Mouse (Mus musculus): ENCODE data around the gene Gm2431.
"Not testable (repeated sequence)": the region's sequence is repeated elsewhere in the genome, so short reads cannot be mapped to it uniquely, and the experiment has no call there.

The Gm2431 gene

GRCm38 (mm10) chr7:142258254-142258653 is at the start of gene Gm2431:
Gene Gm2431, minus strand, starts transcription at chr7:142258354.
- DNase-seq = not testable (repeated sequence)

- DNase-seq = not testable (repeated sequence)
These were observed 45.8 kb upstream of the Gm2431 start for GRCm38 (mm10) chr7:142303929-142304328.

- DNase-seq = no peak
These were observed 45.1 kb upstream of the Gm2431 start, which contains the start of gene Krtap5-4 for GRCm38 (mm10) chr7:142303249-142303648. Gene Krtap5-4, plus strand, starts transcription at chr7:142303549.

- DNase-seq = not testable (repeated sequence)
These were observed 38.9 kb upstream of the Gm2431 start, which contains the start of gene Krtap5-1 for GRCm38 (mm10) chr7:142297018-142297417. Gene Krtap5-1, minus strand, starts transcription at chr7:142297118.

GRCm38 (mm10) chr7:142296108-142296507 is 38.0 kb upstream of the Gm2431 start:
- DNase-seq = peak; percentile 14

GRCm38 (mm10) chr7:142295418-142295817 is 37.3 kb upstream of the Gm2431 start:
- DNase-seq = no peak

GRCm38 (mm10) chr7:142293851-142294250 is 35.7 kb upstream of the Gm2431 start:
- peak; percentile 24 for DNase-seq

- DNase-seq = not testable (repeated sequence)
These were observed 27.9 kb upstream of the Gm2431 start for GRCm38 (mm10) chr7:142285910-142286612.

GRCm38 (mm10) chr7:142285130-142285835 is 27.1 kb upstream of the Gm2431 start:
- DNase-seq = peak; percentile 56

GRCm38 (mm10) chr7:142284615-142285080 is 26.5 kb upstream of the Gm2431 start:
- peak; percentile 93 for DNase-seq

- peak; percentile 71 for DNase-seq
These were observed 26.0 kb upstream of the Gm2431 start for GRCm38 (mm10) chr7:142284023-142284591.

- DNase-seq = peak; percentile 11
These were observed 24.7 kb upstream of the Gm2431 start for GRCm38 (mm10) chr7:142282847-142283246.

GRCm38 (mm10) chr7:142279291-142279690 is 21.1 kb upstream of the Gm2431 start:
- DNase-seq = not testable (repeated sequence)

- peak; percentile 71 for DNase-seq
These were observed 20.0 kb upstream of the Gm2431 start for GRCm38 (mm10) chr7:142278183-142278582.

GRCm38 (mm10) chr7:142274263-142274662 is 16.1 kb upstream of the Gm2431 start, which contains the start of gene Gm4559:
Gene Gm4559, minus strand, starts transcription at chr7:142274363.
- not testable (repeated sequence) for DNase-seq

- peak; percentile 29 for DNase-seq
These were observed 2.6 kb downstream of the Gm2431 start for GRCm38 (mm10) chr7:142255517-142255916.

GRCm38 (mm10) chr7:142249824-142250223 is 8.3 kb downstream of the Gm2431 start:
- peak; percentile 33 for DNase-seq

- no peak for DNase-seq
These were observed 17.2 kb downstream of the Gm2431 start, which contains the start of gene Gm40460 for GRCm38 (mm10) chr7:142240978-142241377. Gene Gm40460, minus strand, starts transcription at chr7:142241078.

GRCm38 (mm10) chr7:142231540-142231939 is 26.6 kb downstream of the Gm2431 start:
- DNase-seq = no peak

- DNase-seq = not testable (repeated sequence)
These were observed 28.3 kb downstream of the Gm2431 start, which contains the start of gene Krtap5-5 for GRCm38 (mm10) chr7:142229871-142230270. Gene Krtap5-5, minus strand, starts transcription at chr7:142229971.

GRCm38 (mm10) chr7:142224518-142224917 is 33.6 kb downstream of the Gm2431 start:
- no peak for DNase-seq

GRCm38 (mm10) chr7:142212136-142212535 is 46.0 kb downstream of the Gm2431 start:
- DNase-seq = not testable (repeated sequence)

GRCm38 (mm10) chr7:142211559-142211958 is 46.6 kb downstream of the Gm2431 start, which contains the start of gene Gm7579:
Gene Gm7579, plus strand, starts transcription at chr7:142211859.
- DNase-seq = no peak

Measured in kidney, postnatal 14 days (tissue).